Mouse (Mus musculus): ENCODE results near the gene Riok2. TPM values are rescaled to one million over a fixed set of nuclear protein-coding genes. Genes with fewer than 3 reads are reported as not detected.

Gene Riok2
- 32.3 TPM for polyA plus RNA-seq (2017; shearing (Covaris generic))

GRCm38 (mm10) chr17:17373918-17374910, at the start of gene Riok2:
Riok2 (plus strand) TSS chr17:17374309.

GRCm38 (mm10) chr17:17402222-17403004, 28.3 kb downstream of the Riok2 start, which contains the start of gene Lix1:
Lix1 (plus strand) TSS chr17:17402672.

Other genes with a start within 250 kb of the Riok2 start
- 0.60 TPM for gene Lix1, start 28.4 kb downstream of the Riok2 start, polyA plus RNA-seq (2017; shearing (Covaris generic))

Data from effector memory CD4-positive, alpha-beta T cell, adult 7 months (primary cell).